Mouse (Mus musculus) midbrain, embryonic 14.5 days (tissue): Measurements from ENCODE around the gene Prkce. TPM values are rescaled to one million over a fixed set of nuclear protein-coding genes. Genes with fewer than 3 reads are reported as not detected.

Experiments used
- ATAC-seq: fragments of 200-750 bp; cut with Nextera tagmentation; 2 replicates; pipeline ENCODE4 v1.8.0; 2017; ENCODE audit warnings: moderate number of reproducible peaks, moderate library complexity; ENCODE audit not compliant: low FRiP score, low TSS enrichment
- DNase-seq: peaks from one replicate; pipeline ENCODE4 v3.0.0-alpha.2; 2015
- H3K27ac ChIP-seq: fragments of 300-500 bp; sonication (generic); replicated peaks from 2 replicates; pipeline ENCODE4 v1.5.1; 2014; ENCODE audit warnings: mild to moderate bottlenecking, low read depth, low read length, moderate library complexity
- H3K27me3 ChIP-seq: fragments of 300-500 bp; sonication (generic); 2 replicates; pipeline ENCODE4 v1.6.1; 2014; ENCODE audit warnings: low read length, control low read depth, mixed read lengths; ENCODE audit not compliant: control insufficient read depth, insufficient read depth
- H3K36me3 ChIP-seq: fragments of 300-500 bp; sonication (generic); 2 replicates; pipeline ENCODE4 v1.6.1; 2014; ENCODE audit warnings: low read length, control low read depth; ENCODE audit not compliant: control insufficient read depth, insufficient read depth
- H3K4me1 ChIP-seq: fragments of 300-500 bp; sonication (generic); 2 replicates; pipeline ENCODE4 v1.6.1; 2014; ENCODE audit warnings: mild to moderate bottlenecking, antibody characterized with exemption, low read length, control low read depth; ENCODE audit not compliant: control insufficient read depth, insufficient read depth
- H3K4me2 ChIP-seq: fragments of 300-500 bp; sonication (generic); 2 replicates; pipeline ENCODE4 v1.6.1; 2014; ENCODE audit warnings: mild to moderate bottlenecking, low read length, moderate library complexity
- H3K4me3 ChIP-seq: fragments of 300-500 bp; sonication (generic); replicated peaks from 2 replicates; pipeline ENCODE4 v1.5.1; 2014; ENCODE audit warnings: low read depth, low read length
- H3K9ac ChIP-seq: fragments of 300-500 bp; sonication (generic); replicated peaks from 2 replicates; pipeline ENCODE4 v1.6.1; 2014; ENCODE audit warnings: mild to moderate bottlenecking, low read length, moderate library complexity
- H3K9me3 ChIP-seq: fragments of 300-500 bp; sonication (generic); 2 replicates; pipeline ENCODE4 v1.6.1; 2016; ENCODE audit warnings: low read length, control low read depth, mixed read lengths; ENCODE audit not compliant: control insufficient read depth
- WGBS: fragments of 180-500 bp; shearing (Covaris S2); extraction: QIAGEN DNeasy Blood & Tissue Kit; methylation state at CpG from one replicate; pipeline ENCODE4 v1.1.7; 2014; 5-methylcytosine and 5-hydroxymethylcytosine counted together
- polyA plus RNA-seq: library from polyadenylated mRNA; unstranded; fragments of >200 nt; fragmentation: Nextera tagmentation; extraction: Ambion mirVana; gene quantifications from 2 replicates; pipeline ENCODE4 v1.2.1, GENCODE M21; 2014

Prkce gene
- polyA plus RNA-seq, 1 experiment from 2014 or later, result 25.4 TPM

DNA sequence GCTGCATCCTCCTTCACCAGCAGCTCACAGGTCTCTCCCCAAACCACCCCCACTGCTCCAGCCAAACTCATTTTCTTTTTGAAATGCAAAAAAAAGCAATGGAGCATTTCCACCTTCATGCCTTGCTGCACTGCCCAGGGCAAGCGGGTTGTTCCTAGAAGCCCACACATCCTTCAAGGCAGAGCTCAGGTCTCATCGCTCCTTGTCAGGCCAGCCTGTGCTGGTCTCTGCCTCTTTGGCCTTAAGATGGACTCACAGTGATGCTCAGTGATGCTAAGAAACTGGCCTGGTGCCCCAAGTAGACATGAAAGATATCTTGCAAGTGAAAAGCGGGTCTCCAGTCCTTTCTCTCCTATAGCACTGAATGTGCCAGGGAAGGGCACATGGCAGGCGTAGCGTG is 149.2 kb downstream of the Prkce start:
- ATAC-seq, result no peak

GRCm38 (mm10) chr17:86317197-86317596 is 149.6 kb downstream of the Prkce start:
- no peak overlapping the region for H3K9ac ChIP-seq
- no peak overlapping the region for H3K27ac ChIP-seq
- ATAC-seq, result no peak
- H3K4me3 ChIP-seq, result no peak overlapping the region
- no peak overlapping the region for H3K4me2 ChIP-seq
- DNase-seq, result no peak
- no peaks in the 10 kb centered on the region for H3K27me3 ChIP-seq
- 87% methylated on average over 4 of the region's 4 CpGs for WGBS
- no peaks in the 10 kb centered on the region for H3K36me3 ChIP-seq
- no peaks in the 10 kb centered on the region for H3K9me3 ChIP-seq
- H3K4me1 ChIP-seq, result no peaks in the 10 kb centered on the region

More for the DNA sequence above, 149.2 kb downstream of the Prkce start:
- Histone ChIP-seq H3K4me3 (no peak overlapping the region), H3K27ac (no peak overlapping the region), H3K27me3 (no peaks in the 10 kb centered on the region), H3K4me2 (no peak overlapping the region), H3K36me3 (no peaks in the 10 kb centered on the region), H3K9me3 (no peaks in the 10 kb centered on the region), H3K4me1 (no peaks in the 10 kb centered on the region), H3K9ac (no peak overlapping the region)
- no peak for DNase-seq
- 86% methylated on average over 5 of the region's 5 CpGs for WGBS

- no peak overlapping the region for H3K4me3 ChIP-seq
- no peaks in the 10 kb centered on the region for H3K27me3 ChIP-seq
- no peaks in the 10 kb centered on the region for H3K9me3 ChIP-seq
- no peak overlapping the region for H3K4me2 ChIP-seq
- H3K36me3 ChIP-seq, result no peaks in the 10 kb centered on the region
- H3K4me1 ChIP-seq, result no peaks in the 10 kb centered on the region
- WGBS, result 79% methylated on average over 13 of the region's 13 CpGs
- no peak overlapping the region for H3K9ac ChIP-seq
- H3K27ac ChIP-seq, result no peak overlapping the region
- DNase-seq (no peak), ATAC-seq (no peak)
Observed at GRCm38 (mm10) chr17:86319967-86320602, 152.5 kb downstream of the Prkce start.

DNA sequence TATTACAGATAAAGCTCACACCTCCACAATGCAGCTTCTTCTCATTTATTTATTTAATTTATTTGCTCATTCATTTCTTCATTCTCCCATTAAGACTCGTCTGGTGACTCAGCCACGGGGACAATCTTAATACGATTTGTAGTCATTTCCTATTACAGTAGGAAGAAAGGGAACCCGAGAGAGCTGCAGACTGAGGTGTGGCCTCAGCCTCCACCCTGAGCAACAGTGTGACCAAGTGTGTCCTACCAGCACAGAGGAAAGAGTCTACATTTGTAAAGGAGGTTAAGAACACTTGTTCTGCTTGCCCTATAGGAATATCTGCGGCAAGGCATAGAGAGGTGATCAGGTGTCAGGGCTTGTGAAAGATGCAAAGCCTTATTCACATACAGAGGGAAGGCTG is 155.3 kb downstream of the Prkce start:
- H3K9ac ChIP-seq, result no peak overlapping the region
- H3K27ac ChIP-seq, result no peak overlapping the region
- DNase-seq (no peak), ATAC-seq (no peak)
- H3K36me3 ChIP-seq, result no peaks in the 10 kb centered on the region
- no peaks in the 10 kb centered on the region for H3K4me1 ChIP-seq
- H3K27me3 ChIP-seq, result no peaks in the 10 kb centered on the region
- H3K4me2 ChIP-seq, result no peak overlapping the region
- WGBS, result 90% methylated on average over 5 of the region's 5 CpGs
- H3K9me3 ChIP-seq, result no peaks in the 10 kb centered on the region
- no peak overlapping the region for H3K4me3 ChIP-seq

- WGBS, result 64% methylated on average over 4 of the region's 4 CpGs
- DNase-seq (no peak), ATAC-seq (no peak)
Observed at GRCm38 (mm10) chr17:86323310-86323709, 155.7 kb downstream of the Prkce start.

GRCm38 (mm10) chr17:86323909-86324686 is 156.5 kb downstream of the Prkce start:
- Histone ChIP-seq H3K27me3 (no peaks in the 10 kb centered on the region), H3K9ac (no peak overlapping the region), H3K27ac (no peak overlapping the region), H3K4me1 (0 out of 2 replicates have a peak, but pooled peaks cover under 1% of the 10 kb centered on the region), H3K36me3 (no peaks in the 10 kb centered on the region), H3K9me3 (no peaks in the 10 kb centered on the region), H3K4me3 (no peak overlapping the region), H3K4me2 (no peak overlapping the region)
- WGBS, result 65% methylated on average over 6 of the region's 6 CpGs
- no peak for ATAC-seq
- DNase-seq, result no peak

More at GRCm38 (mm10) chr17:86323310-86323709, 155.7 kb downstream of the Prkce start:
- Histone ChIP-seq H3K9me3 (no peaks in the 10 kb centered on the region), H3K27ac (no peak overlapping the region), H3K9ac (no peak overlapping the region), H3K36me3 (no peaks in the 10 kb centered on the region), H3K27me3 (no peaks in the 10 kb centered on the region), H3K4me1 (no peaks in the 10 kb centered on the region), H3K4me2 (no peak overlapping the region), H3K4me3 (no peak overlapping the region)

DNA sequence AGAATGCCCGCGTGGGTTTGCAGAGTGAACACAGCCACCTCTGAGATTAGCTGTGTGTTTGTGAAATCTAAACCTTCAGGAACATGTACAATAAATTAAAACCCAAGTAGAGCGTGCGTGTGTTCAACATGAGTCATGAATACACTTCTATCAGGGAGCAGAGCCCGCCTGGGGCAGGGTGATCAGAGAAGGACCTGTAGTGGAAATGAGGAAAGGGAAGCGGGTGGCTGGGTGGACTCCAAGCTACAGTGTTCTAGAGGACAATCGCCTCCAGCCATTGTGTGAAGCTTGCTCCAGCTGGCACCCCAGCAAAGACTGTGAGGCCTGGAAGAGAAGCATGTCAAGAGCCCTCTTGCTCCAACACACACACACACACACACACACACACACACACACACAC is 157.2 kb downstream of the Prkce start:
- no peak overlapping the region for H3K27ac ChIP-seq
- no peak overlapping the region for H3K4me3 ChIP-seq
- no peaks in the 10 kb centered on the region for H3K36me3 ChIP-seq
- peaks cover 7% of the 10 kb centered on the region for H3K4me1 ChIP-seq
- no peak overlapping the region for H3K4me2 ChIP-seq
- H3K27me3 ChIP-seq, result no peaks in the 10 kb centered on the region
- no peaks in the 10 kb centered on the region for H3K9me3 ChIP-seq
- ATAC-seq (no peak), DNase-seq (no peak)
- H3K9ac ChIP-seq, result no peak overlapping the region
- 92% methylated on average over 7 of the region's 7 CpGs for WGBS

DNA sequence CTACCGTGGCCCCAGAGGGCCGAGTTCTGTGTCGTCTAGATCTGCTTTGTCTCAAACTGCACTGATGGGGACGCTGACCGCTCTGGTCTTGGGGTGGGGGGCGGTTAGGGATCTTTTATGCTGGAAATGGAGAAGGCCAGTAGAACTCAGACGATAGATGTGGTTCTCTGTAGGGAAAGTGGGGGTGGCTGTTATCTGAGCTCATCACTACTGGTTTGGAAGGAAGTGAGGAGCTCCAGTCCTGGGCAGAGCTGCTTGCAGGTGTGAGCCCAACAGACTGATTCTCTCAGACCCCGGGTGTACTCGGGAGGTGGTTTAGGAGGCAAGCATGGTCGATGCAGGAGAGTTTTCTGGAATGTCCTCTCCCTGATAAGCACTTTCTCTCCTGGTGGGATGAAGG is 157.7 kb downstream of the Prkce start:
- no peak overlapping the region for H3K4me3 ChIP-seq
- no peak overlapping the region for H3K9ac ChIP-seq
- H3K9me3 ChIP-seq, result no peaks in the 10 kb centered on the region
- no peaks in the 10 kb centered on the region for H3K36me3 ChIP-seq
- H3K27ac ChIP-seq, result no peak overlapping the region
- H3K27me3 ChIP-seq, result no peaks in the 10 kb centered on the region
- 85% methylated on average over 10 of the region's 10 CpGs for WGBS
- no peak for DNase-seq
- ATAC-seq, result no peak
- H3K4me1 ChIP-seq, result peaks cover 13% of the 10 kb centered on the region
- H3K4me2 ChIP-seq, result no peak overlapping the region

GRCm38 (mm10) chr17:86327958-86328357 is 160.4 kb downstream of the Prkce start:
- H3K4me1 ChIP-seq, result peaks cover 19% of the 10 kb centered on the region
- no peak overlapping the region for H3K4me2 ChIP-seq
- H3K9me3 ChIP-seq, result no peaks in the 10 kb centered on the region
- no peaks in the 10 kb centered on the region for H3K27me3 ChIP-seq
- H3K36me3 ChIP-seq, result no peaks in the 10 kb centered on the region
- DNase-seq, result no peak
- 80% methylated on average over 4 of the region's 4 CpGs for WGBS
- no peak overlapping the region for H3K4me3 ChIP-seq
- no peak overlapping the region for H3K9ac ChIP-seq
- no peak overlapping the region for H3K27ac ChIP-seq
- no peak for ATAC-seq
